9 mouse cellular contexts compared by ENCODE assay signal in genomic region chr11:111532457-111532856, GRCm38 (mm10).
DNase-seq lines count a peak whose midpoint lies in the region; ATAC-seq and TF ChIP-seq lines count a peak whose summit lies in the region.
"Had no signal": no experiment of that assay in that cellular context is flagged by ENCODE, and none has a peak within 500 bp of the region (broad histone marks: within the 10 kb centered on the region; RNA-seq: fewer than 3 reads in every experiment).

No protein-coding gene starts in this region.

- no peak overlapping the region for H3K27ac ChIP-seq in kidney, embryonic 15.5 days
- H3K27ac ChIP-seq: limb, embryonic 12.5 days had no signal

- H3K4me1 ChIP-seq in kidney, embryonic 15.5 days: no peaks in the 10 kb centered on the region
- no peaks in the 10 kb centered on the region for H3K4me1 ChIP-seq in E14TG2a.4 (replicated peaks; ENCODE audit: low read depth, low read length)

- H3K9me3 ChIP-seq in kidney, embryonic 15.5 days (replicated peaks): no peaks in the 10 kb centered on the region
- no peaks in the 10 kb centered on the region for H3K9me3 ChIP-seq in E14TG2a.4 (ENCODE audit: low read length)
- H3K9me3 ChIP-seq: limb, embryonic 12.5 days had no signal

- no peaks in the 10 kb centered on the region for H3K36me3 ChIP-seq in kidney, embryonic 15.5 days
- no peaks in the 10 kb centered on the region for H3K36me3 ChIP-seq in E14TG2a.4 (ENCODE audit: insufficient read depth, low read length)
- H3K36me3 ChIP-seq: limb, embryonic 12.5 days had no signal

- DNase-seq in adrenal gland, postnatal 14 days: peak; percentile 9
- DNase-seq in adrenal gland, postnatal 25 days: no peak
- DNase-seq in kidney, postnatal 14 days: peak; percentile 23
- DNase-seq in kidney, postnatal 4 days: peak; percentile 36 to 46
- no peak for DNase-seq in cerebellum, adult 9-11 months
- DNase-seq in frontal cortex, postnatal 25 days (ENCODE audit: low spot score in 2 of 2): no peak

- peak; percentile 45 for TF ChIP-seq CTCF in E14TG2a.4 (conservative IDR thresholded peaks at IDR 0.05; ENCODE audit: low read length)

- no peak overlapping the region for H3K4me3 ChIP-seq in kidney, embryonic 15.5 days (replicated peaks)
- no peak overlapping the region for H3K4me3 ChIP-seq in E14TG2a.4 (replicated peaks; ENCODE audit: low read length)
- H3K4me3 ChIP-seq: limb, embryonic 12.5 days had no signal

- no peak overlapping the region for H3K4me2 ChIP-seq in kidney, embryonic 15.5 days
- H3K4me2 ChIP-seq: limb, embryonic 12.5 days had no signal

- no peak for ATAC-seq in kidney, embryonic 15.5 days (replicated peaks; ENCODE audit: low FRiP score)

- H3K9ac ChIP-seq in kidney, embryonic 15.5 days: no peak overlapping the region
- H3K9ac ChIP-seq: limb, embryonic 12.5 days had no signal

- 36% methylated on average over 5 of the region's 5 CpGs for WGBS in kidney, embryonic 15.5 days

- peaks cover 15% of the 10 kb centered on the region for H3K27me3 ChIP-seq in kidney, embryonic 15.5 days
- H3K27me3 ChIP-seq in E14TG2a.4 (ENCODE audit: insufficient read depth, low read length): peaks cover 8% of the 10 kb centered on the region; the same call in 1 of the 2 replicates
- H3K27me3 ChIP-seq: limb, embryonic 12.5 days had no signal

Comparison
In these comparisons a context has a peak if more than half of its experiments do, and no peak if none do; other contexts are left out.
1. DNase-seq: peak in adrenal gland, postnatal 14 days (single experiment), kidney, postnatal 14 days (single experiment) and kidney, postnatal 4 days (2 of 2); none in adrenal gland, postnatal 25 days (single experiment), cerebellum, adult 9-11 months (single experiment) and frontal cortex, postnatal 25 days (0 of 2).